Mouse (Mus musculus): ENCODE results near the gene Colgalt2.

GRCm38 (mm10) chr1:152456266-152456665 lies 56.6 kb downstream of the Colgalt2 start:
- TF ChIP-seq CTCF (IDR thresholded peaks at IDR 0.05; ENCODE audit: borderline replicate concordance, control insufficient read depth, extremely low read depth, insufficient read depth, low read length, poor library complexity) (no peak), POLR2A (IDR thresholded peaks at IDR 0.05; ENCODE audit: control insufficient read depth, extremely low read depth, insufficient read depth, low read length, poor library complexity) (no peak)

All from thymus, adult 2 months (tissue).